Mouse (Mus musculus): ENCODE data around the gene Jade2. TPM values are rescaled to one million over a fixed set of nuclear protein-coding genes. Genes with fewer than 3 reads are reported as not detected.

The Jade2 gene
- polyA plus RNA-seq, 1 experiment from 2014 or later, result 1.8 TPM

DNA sequence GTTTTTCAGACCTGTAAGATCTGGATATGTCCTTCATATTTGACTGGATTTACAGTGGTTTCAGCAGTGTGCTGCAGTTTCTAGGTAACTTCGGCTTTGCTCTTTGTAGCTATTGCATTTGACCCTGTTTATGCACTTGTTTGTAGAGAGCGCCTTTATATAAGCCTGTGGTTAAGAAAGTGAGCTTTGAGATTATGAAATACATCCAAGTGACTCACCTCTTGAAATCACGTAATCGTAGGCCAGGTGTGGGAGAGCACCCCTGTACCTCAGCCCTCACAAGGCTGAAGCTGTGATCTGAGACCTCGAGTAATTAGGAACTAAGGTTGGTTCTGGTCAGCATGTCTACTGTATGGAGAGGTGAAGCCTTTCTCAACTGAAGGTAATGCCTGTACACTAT, 80.0 kb downstream of the Jade2 start:
- no peaks in the 10 kb centered on the region for H3K4me1 ChIP-seq
- no peak overlapping the region for H3K27ac ChIP-seq
- no peak overlapping the region for H3K4me2 ChIP-seq (replicated peaks)
- no peak overlapping the region for H3K9ac ChIP-seq
- no peak overlapping the region for H3K4me3 ChIP-seq
- 91% methylated on average over 5 of the region's 5 CpGs for WGBS
- no peaks in the 10 kb centered on the region for H3K9me3 ChIP-seq
- no peaks in the 10 kb centered on the region for H3K27me3 ChIP-seq
- H3K36me3 ChIP-seq, result peaks cover 24% of the 10 kb centered on the region
- ATAC-seq (ENCODE audit: insufficient number of reproducible peaks, insufficient read depth, low FRiP score, low TSS enrichment), result no peak

DNA sequence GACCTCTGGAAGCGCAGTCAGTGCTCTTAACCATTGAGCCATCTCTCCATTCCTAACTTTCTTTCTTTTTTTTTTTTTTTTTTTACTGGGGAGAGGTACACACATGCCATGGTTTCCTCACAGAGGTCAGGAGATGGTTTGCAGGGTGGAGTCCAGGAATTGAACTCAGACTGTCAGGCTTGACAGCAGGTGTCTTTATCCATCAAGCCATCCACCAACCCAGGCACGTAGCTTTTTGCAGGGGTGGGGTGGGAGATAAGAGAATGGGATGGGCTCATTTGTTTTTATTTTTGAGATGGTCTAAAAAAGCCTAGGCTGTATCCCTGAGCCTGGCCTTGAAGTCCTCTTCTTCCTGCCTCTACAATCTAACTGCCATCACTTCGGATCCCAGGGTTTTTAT, 81.9 kb downstream of the Jade2 start:
- H3K27me3 ChIP-seq, result no peaks in the 10 kb centered on the region
- H3K9ac ChIP-seq, result no peak overlapping the region
- no peaks in the 10 kb centered on the region for H3K9me3 ChIP-seq
- H3K4me1 ChIP-seq, result no peaks in the 10 kb centered on the region
- no peak overlapping the region for H3K4me2 ChIP-seq (replicated peaks)
- WGBS, result 90% methylated on average over 3 of the region's 3 CpGs
- no peak for ATAC-seq (ENCODE audit: insufficient number of reproducible peaks, insufficient read depth, low FRiP score, low TSS enrichment)
- H3K36me3 ChIP-seq, result peaks cover 11% of the 10 kb centered on the region
- no peak overlapping the region for H3K4me3 ChIP-seq
- H3K27ac ChIP-seq, result no peak overlapping the region

DNA sequence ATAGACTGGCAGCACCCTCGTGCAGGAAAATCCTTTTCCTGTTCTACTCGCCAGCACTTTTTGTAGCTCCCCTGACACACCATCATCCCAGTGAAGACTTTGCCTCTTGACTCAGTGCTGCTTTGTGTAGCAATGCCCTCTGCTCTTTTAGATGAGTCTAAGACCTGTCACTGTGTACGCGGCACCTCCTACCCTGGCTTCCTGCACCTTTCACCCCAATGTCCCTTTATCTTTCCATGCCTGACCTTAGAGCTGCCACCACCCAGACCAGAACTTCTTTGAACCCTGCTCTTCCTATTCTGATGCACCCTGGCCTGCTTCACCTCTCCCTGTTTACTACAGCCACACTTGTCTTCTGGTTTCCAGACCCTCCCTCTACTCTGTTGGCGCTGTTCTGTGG, 89.2 kb downstream of the Jade2 start:
- no peaks in the 10 kb centered on the region for H3K9me3 ChIP-seq
- H3K9ac ChIP-seq, result no peak overlapping the region
- no peak overlapping the region for H3K27ac ChIP-seq
- WGBS, result 77% methylated on average over 5 of the region's 5 CpGs
- H3K4me1 ChIP-seq, result peaks cover 8% of the 10 kb centered on the region; the same call in 1 of the 2 replicates
- H3K36me3 ChIP-seq, result no peaks in the 10 kb centered on the region
- ATAC-seq (ENCODE audit: insufficient number of reproducible peaks, insufficient read depth, low FRiP score, low TSS enrichment), result no peak
- no peak overlapping the region for H3K4me3 ChIP-seq
- H3K4me2 ChIP-seq (replicated peaks), result no peak overlapping the region
- H3K27me3 ChIP-seq, result no peaks in the 10 kb centered on the region

DNA sequence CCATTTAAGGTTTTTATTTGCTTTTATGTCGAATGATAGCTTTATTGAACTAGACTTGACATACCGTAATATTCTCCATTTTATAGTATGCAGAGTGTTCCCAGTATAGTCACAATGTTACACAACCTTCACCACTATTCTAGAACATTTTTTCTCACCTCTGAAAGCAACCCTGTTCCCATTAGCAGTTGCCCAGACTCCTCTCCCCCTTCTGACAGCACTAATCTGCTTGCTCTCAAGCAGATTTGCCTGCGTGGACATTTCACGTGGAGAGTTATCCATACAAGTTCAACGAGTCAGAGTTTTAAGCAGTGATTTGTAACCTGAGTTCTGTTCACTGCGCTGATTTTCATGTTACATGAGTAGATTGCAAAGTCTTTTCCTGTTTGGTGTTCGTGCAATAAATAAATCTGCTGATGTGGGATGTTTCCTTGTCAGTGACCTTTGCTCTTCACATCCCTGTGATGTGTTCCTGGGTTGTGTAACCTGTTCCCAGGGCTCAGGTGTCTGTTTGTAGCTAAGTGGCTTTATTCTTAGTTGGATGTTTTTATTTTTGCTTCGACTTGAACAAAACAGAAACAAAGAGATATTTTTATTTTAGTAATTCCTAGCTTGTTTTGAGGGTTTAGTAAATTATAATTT, 89.8 kb downstream of the Jade2 start:
- H3K4me1 ChIP-seq, result peaks cover 8% of the 10 kb centered on the region; the same call in 1 of the 2 replicates
- no peaks in the 10 kb centered on the region for H3K27me3 ChIP-seq
- no peak for ATAC-seq (ENCODE audit: insufficient number of reproducible peaks, insufficient read depth, low FRiP score, low TSS enrichment)
- no peak overlapping the region for H3K9ac ChIP-seq
- no peak overlapping the region for H3K4me3 ChIP-seq
- WGBS, result 73% methylated on average over 8 of the region's 8 CpGs
- no peaks in the 10 kb centered on the region for H3K36me3 ChIP-seq
- H3K4me2 ChIP-seq (replicated peaks), result no peak overlapping the region
- H3K9me3 ChIP-seq, result no peaks in the 10 kb centered on the region
- H3K27ac ChIP-seq, result no peak overlapping the region

DNA sequence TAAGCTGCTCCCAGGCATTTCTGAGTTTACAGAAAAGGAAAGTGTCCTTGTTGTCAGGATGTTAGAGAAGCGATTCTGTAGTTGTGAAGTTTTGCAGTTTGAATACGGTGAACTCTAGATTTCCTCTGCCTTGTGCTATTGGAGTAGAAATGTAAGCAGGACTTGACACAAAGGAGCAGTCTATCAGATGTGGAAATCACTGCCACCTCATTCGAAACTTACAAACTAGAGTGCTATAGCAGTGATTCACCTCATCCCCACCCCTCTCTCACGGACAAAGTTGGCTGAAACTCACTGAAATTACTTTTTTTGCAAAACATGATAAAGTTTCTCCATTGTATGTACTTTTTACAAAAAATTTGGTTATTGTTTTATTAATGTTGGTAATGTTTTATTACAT, 92.6 kb downstream of the Jade2 start:
- Histone ChIP-seq H3K36me3 (no peaks in the 10 kb centered on the region), H3K4me3 (no peak overlapping the region), H3K27me3 (no peaks in the 10 kb centered on the region; the same call in 1 of the 2 replicates), H3K4me1 (peaks cover 8% of the 10 kb centered on the region; the same call in 1 of the 2 replicates), H3K27ac (no peak overlapping the region), H3K9ac (no peak overlapping the region), H3K9me3 (no peaks in the 10 kb centered on the region), H3K4me2 (replicated peaks) (peak overlapping the region; percentile 90)
- 79% methylated on average over 4 of the region's 4 CpGs for WGBS
- no peak for ATAC-seq (ENCODE audit: insufficient number of reproducible peaks, insufficient read depth, low FRiP score, low TSS enrichment)

DNA sequence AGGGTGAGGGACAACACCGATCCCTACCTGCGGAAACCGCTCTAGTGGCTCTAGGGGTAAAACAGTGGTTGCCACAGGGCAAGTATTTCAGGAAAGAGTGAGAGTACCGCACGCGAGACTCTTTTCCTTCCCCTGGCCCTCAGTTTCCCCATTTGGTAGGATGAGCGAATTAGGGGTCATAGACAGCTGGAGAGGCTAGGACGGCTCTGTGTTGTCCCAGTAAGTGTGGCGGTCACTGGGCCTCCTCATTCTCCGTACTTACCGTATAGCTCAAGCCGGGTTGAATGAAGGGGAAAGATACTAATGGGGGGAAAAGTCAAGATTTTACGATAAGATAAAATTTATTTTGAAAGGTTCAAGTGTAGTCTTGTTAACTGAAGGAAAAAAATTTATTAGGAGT, 93.5 kb downstream of the Jade2 start:
- H3K4me1 ChIP-seq, result peaks cover 8% of the 10 kb centered on the region; the same call in 1 of the 2 replicates
- WGBS, result 6% methylated on average over 13 of the region's 13 CpGs
- no peaks in the 10 kb centered on the region for H3K9me3 ChIP-seq
- no peaks in the 10 kb centered on the region; the same call in 1 of the 2 replicates for H3K27me3 ChIP-seq
- H3K9ac ChIP-seq, result peak overlapping the region; percentile 77
- no peaks in the 10 kb centered on the region for H3K36me3 ChIP-seq
- H3K27ac ChIP-seq, result no peak overlapping the region
- peak overlapping the region; percentile 80 for H3K4me3 ChIP-seq
- ATAC-seq (ENCODE audit: insufficient number of reproducible peaks, insufficient read depth, low FRiP score, low TSS enrichment), result no peak
- peak overlapping the region; percentile 90 for H3K4me2 ChIP-seq (replicated peaks)

Other genes with a start within 250 kb of the Jade2 start
- 134 and 141 TPM in 2 replicates for gene Nhp2, start 237.9 kb downstream of the Jade2 start, polyA plus RNA-seq (2016; fragmentation: Nextera tagmentation; extraction: Ambion mirVana)
- gene Rmnd5b, start 221.8 kb downstream of the Jade2 start, polyA plus RNA-seq (2016; fragmentation: Nextera tagmentation; extraction: Ambion mirVana), result 43.7 and 47.6 TPM in 2 replicates
- 23.6 and 24.7 TPM in 2 replicates for gene N4bp3, start 206.8 kb downstream of the Jade2 start, polyA plus RNA-seq (2016; fragmentation: Nextera tagmentation; extraction: Ambion mirVana)
- gene D930048N14Rik, start 206.7 kb downstream of the Jade2 start, polyA plus RNA-seq (2016; fragmentation: Nextera tagmentation; extraction: Ambion mirVana), result 2.3 and 2.5 TPM in 2 replicates
- gene 0610009B22Rik, start 168.8 kb downstream of the Jade2 start, polyA plus RNA-seq (2016; fragmentation: Nextera tagmentation; extraction: Ambion mirVana), result 91.7 and 92.0 TPM in 2 replicates
- 14.6 and 15.1 TPM in 2 replicates for gene Sec24a, start 94.0 kb downstream of the Jade2 start, polyA plus RNA-seq (2016; fragmentation: Nextera tagmentation; extraction: Ambion mirVana)
- gene Sar1b, start 94.0 kb downstream of the Jade2 start, polyA plus RNA-seq (2016; fragmentation: Nextera tagmentation; extraction: Ambion mirVana), result 91.6 and 93.1 TPM in 2 replicates
- 104 and 110 TPM in 2 replicates for gene Cdkn2aipnl, start 110.0 kb upstream of the Jade2 start, polyA plus RNA-seq (2016; fragmentation: Nextera tagmentation; extraction: Ambion mirVana)
- gene Ube2b, start 143.1 kb upstream of the Jade2 start, polyA plus RNA-seq (2016; fragmentation: Nextera tagmentation; extraction: Ambion mirVana), result 228 and 235 TPM in 2 replicates
- gene Cdkl3, start 146.6 kb upstream of the Jade2 start, polyA plus RNA-seq (2016; fragmentation: Nextera tagmentation; extraction: Ambion mirVana), result 13.4 TPM in 2 replicates
- gene Ppp2ca, start 241.0 kb upstream of the Jade2 start, polyA plus RNA-seq (2016; fragmentation: Nextera tagmentation; extraction: Ambion mirVana), result 106 and 108 TPM in 2 replicates